Mouse (Mus musculus): ENCODE data around the gene Npff.

The Npff gene

DNA sequence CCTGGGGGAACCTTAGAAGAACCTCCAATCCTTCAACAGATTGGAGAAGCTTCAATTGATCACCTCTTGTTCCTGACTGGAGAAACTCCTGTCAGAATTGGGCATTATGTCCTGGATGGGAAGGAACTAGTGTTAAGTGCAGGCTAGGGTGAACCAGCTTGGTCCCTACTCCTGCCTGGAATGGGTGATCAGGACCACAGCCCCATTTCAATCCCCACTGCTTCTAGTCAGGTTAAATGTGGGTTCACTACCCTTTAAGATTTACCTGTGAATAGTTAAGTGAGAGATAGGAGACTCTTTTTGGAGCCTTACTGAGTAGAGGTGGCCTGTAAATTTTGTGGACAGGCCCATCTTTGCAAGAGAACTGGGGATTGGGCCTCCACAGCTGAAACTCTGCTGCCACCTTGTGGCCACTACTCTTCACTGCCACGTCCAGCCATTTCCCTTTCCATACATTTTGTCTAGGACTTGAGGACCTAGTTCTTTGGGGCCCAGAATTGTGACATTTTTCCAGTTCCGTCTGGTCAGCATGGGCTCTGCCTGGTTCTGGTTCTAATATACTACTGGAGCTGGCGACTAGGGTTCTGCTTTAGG lies at the start of gene Npff:
Gene Npff (minus strand): TSS at position 51 of the 594 bp plus-strand sequence.
- peak; percentile 78 for DNase-seq (ENCODE audit: low spot score)

DNA sequence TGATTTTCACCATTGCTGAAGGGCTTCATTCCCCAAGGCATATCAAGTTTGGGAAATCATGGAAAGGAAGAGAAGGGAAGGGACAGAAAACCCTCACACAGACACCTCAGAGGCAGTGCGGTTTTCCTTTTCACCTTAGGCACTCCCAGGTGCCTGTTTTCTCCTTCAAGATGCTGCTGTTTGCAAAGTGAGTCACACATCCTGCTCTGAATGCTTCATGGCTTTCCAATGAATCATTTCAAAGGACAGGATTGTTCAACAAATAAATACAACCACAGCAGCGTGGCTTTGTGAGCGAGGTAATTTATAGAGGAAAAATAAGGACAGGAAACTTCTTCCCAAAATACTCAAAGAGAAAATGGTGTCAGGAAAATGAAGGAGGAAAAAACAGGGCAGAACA lies 47.3 kb upstream of the Npff start:
- DNase-seq (ENCODE audit: low spot score) = no peak

DNA sequence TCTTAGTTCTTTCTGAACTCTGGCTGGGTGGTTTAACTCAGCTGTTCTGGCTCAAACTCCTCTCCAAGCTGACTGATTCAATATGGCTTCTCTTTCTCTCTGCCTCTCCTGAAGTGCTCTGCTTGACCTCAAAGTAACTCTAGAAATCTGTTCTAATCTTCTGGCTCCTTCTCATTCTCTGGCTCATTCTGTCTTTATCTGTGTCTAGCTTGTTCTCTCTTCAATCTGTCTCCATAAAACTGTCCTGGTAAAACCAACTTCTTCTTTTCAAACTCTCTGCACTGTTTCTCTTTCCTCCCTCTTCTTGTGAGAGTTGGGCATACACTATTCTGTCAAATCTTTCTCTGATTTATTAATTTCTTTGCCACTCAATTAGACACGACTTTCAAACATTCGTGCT lies 43.1 kb upstream of the Npff start:
- no peak for DNase-seq (ENCODE audit: low spot score)

DNA sequence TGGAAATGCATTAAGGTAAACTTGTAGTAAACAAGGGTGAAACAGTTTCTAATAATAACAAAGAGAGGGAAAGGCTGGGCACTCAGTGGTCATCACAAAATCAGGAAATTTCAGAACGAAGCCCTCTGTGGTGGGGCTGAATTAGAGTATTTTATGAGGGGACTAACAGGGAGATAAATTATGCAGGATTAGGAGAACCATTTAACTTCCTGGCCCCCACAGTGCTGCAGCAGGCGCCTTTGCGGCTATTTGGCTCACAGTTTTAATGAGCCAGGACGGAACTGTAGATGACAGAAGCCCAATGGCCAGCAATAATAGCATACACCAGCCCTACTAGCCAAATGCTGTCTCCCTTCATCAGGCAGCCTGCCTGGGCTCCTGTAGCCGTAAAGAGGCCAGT lies 38.9 kb upstream of the Npff start:
- no peak for DNase-seq (ENCODE audit: low spot score)

DNA sequence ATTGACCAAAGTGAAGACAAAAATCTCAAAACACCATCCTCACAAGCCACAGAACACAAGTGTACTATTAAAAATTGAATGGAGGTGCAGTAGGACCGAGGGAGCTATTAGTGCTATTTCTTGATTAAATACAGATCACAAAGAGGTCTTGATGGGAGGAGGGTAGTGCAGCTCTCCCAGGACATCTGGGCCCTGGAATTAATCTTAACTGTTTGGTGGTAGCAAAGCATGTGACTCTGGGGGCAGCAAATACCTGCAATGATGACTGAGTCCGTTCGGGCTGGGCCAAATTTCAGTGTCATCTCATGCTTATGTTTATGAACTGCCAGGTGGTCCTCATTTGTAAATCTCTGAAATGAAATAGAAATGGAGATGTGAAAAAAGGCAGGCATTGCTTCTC lies 38.3 kb upstream of the Npff start:
- DNase-seq (ENCODE audit: low spot score) = no peak

DNA sequence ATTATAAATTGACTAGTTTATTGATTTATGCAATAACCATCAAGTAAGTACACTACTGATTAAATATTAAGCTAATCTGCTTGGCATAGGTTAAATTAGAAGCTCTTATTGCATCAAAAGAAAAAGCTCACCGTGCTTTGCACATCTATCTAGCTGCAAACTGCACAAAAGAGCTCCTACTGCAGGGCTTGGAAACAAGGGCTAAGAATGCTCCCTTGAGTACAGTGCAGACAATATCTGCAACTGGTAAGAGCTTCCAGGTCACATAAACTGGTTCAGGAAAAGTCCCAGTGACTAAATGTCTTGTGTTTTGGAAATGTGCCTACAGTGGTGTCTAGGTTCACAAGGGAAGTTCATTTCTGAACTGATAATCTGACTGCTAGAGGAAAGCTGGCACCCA lies 37.7 kb upstream of the Npff start:
- no peak for DNase-seq (ENCODE audit: low spot score)

DNA sequence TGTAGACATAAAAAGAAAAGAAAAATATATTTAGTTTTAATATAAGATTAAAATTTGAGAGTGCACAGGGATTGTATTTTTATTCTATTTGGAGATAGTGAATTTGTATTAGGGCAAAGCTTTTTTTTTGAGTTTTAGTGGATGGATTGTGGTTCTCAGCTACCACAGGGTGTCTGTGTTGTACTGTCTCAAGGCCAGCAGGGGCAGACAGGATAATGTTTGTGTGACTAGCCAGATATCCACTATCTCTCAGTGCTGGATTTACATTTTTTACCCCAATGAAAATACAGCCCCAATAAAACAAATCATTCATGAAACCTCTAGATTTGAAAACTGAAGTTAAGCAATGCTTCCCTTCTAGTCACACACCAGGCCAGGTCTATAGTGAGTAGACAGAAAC lies 32.8 kb upstream of the Npff start:
- DNase-seq (ENCODE audit: low spot score) = no peak

DNA sequence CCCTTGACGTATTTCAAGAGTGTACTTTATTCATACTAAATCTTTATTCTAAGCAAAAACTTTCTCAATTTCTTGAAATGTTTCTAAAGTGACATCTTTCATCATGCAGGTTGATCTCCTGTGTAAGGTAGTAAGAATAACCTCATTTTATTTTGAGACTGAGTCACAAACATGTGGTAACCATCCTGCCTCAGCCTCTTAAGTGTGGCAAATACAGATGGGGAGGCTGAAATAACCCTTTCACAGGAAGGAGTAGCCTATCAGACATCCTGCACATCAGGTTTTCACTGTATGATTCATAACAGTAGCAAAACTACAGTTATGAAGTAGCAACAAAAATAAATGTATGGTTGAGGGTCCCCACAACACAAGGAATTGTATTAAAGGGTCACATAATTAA lies 30.8 kb upstream of the Npff start:
- no peak for DNase-seq (ENCODE audit: low spot score)

DNA sequence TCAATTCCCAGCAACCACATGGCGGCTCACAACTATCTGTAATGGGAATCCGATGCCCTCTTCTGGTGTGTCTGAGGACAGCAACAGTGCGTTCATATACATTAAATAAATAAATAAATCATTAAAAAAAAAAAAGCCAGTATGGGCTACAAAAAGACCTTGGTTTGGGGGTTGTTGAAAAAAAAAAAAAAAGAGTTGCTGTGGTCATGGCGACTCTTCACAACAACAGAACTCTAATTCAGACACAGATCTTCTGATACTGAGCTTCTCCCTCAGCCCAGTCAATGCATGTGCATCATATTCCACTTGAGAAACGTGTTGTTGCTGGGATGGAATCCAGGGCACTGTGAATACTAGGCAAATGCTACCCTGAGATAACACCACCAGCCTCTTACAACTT lies 27.9 kb upstream of the Npff start:
- DNase-seq (ENCODE audit: low spot score) = no peak

DNA sequence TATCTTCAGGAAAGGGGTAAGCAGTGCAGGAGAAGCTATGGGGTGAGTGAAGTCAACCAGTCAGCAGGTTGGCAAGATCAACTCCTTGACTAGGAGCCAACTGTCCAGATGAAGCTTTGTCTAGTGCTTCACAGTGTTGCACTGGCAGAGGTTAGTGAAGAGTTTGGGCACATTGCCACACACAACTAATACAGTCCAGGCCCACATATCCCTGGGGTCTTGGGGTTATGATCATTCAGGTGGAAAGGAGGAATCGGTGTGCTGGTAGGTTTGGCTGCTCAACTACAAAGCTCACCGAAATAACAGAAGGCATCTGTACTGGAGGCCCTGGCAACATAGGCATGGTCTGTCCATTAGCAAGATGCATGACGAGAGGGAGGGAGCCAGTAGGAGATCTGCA lies 22.7 kb upstream of the Npff start:
- no peak for DNase-seq (ENCODE audit: low spot score)

DNA sequence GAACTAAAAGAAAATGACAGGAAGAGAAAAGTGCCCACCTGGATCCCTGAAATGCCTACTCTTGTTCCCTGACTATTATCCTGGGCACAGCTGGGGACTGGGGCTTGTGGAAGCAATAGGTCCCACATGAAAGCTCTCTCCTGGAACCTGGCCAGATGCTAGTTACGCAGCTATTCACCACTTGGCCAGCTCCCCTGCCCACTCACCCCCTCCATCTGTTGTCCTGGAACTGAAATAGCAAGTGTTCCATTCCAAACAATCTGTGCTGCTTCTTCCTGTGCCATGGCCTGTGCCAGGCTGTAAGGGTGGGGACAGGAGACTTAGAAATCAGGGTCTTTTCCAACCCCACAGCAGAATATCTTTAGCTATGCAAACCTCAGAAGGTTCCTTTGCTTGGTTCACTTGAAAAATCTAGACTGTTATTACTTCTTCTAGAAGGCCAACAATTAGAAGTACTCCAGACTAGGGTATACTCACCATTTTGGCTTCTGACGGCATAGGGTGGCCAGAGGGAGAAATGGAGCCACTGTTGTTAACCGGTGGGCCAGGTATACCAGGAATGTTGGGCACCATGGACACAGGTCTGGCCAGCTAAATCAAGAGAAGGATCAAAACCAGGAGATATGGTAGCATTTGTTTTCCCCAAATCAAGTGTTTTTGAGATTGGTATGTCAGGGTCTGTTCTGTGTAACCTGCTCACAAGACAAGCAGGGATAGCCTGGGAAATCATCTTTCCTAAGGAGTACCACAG lies 22.1 kb upstream of the Npff start:
- DNase-seq (ENCODE audit: low spot score) = no peak

DNA sequence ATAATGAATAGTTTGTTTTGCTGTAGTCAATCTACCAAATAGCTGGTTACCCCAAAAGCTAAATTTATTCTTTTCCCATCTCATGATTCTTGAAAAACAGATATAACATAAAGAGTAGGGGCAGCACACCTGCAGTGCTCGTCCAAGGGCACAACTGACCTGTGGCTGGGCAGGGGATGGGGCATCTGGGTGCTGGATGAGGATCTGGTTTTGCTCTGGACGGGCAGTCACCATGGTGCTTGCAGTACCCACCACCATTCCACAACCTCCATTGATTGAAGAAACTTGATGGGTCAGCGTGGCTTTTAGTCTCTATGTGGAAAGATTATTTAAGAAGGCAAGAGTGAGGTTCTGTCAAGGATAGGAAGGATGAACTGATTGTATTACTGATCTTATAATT lies 21.5 kb upstream of the Npff start:
- no peak for DNase-seq (ENCODE audit: low spot score)

DNA sequence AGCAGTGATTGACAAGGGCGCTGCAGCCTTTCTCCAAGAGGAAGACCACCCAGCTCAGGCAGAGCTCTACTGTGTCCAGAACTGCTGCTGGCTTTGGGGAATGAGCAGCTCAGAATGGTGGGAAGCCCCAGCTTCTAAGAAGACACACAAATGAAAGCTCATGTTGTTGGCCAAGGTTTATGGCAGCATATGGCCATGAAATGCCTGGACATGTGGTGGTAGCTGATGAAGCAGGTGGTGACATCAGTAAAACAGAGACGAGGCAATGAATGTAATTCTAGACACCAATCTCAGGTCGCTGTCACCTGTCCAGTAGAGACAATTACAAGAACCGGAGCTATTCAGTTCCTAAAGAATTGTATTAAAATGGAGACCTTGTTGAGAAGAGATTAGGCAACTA lies 20.1 kb upstream of the Npff start:
- DNase-seq (ENCODE audit: low spot score) = no peak

DNA sequence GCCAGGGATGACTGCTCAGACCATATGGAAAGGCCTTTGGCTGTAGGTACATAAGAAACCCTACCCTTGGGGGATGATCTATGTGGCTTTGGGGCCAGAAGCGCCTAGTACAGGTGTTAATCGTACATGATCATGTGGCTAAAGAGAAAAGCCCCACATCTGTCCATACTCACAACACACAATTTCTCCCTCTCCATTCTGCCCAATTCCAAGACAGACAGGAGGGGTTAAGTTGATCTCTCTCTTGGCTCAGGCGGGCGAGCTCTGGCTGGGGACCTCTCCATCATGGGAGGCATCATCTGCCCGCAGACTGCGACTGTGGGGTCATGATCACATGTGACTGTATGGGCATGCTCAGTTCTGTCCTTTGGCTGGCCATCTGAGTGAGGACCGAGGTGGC lies 9.2 kb upstream of the Npff start:
- no peak for DNase-seq (ENCODE audit: low spot score)

DNA sequence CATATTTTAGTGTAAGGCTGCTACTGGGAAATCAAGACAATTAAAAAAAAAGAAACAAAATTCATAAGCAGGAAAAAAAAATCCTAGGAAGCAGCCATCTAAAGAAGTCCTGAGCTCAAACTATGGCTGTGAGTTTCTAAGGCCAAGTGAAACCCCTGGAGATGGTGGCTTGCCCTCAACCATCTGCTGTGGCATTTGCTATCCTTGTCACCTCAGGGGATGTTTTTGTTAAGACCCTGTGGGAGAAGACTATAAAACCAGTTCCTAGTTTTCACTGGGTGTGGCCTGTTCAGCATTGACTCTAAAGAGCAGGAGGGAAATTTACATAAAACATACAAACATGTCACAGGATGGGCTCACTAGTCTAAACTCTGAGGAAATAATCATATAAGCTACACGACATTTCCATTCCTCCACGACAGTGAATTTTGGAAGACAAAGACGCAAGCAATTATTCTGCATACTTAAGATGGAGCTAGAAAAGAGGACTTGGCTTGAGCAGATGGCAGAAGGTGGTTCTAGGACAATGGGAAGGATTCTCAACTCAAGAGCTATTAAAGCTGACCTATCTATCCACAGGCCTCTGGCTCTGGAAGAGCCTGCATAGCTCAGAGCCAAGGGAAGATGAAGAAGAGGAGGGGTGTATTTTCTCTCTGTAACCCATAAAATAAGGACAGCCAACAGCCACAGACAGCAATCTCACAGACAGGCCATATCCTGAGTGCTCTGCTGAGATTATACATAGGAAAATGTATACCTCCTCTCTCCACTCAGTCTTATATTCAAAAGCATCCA lies 7.6 kb upstream of the Npff start:
- DNase-seq (ENCODE audit: low spot score) = no peak

DNA sequence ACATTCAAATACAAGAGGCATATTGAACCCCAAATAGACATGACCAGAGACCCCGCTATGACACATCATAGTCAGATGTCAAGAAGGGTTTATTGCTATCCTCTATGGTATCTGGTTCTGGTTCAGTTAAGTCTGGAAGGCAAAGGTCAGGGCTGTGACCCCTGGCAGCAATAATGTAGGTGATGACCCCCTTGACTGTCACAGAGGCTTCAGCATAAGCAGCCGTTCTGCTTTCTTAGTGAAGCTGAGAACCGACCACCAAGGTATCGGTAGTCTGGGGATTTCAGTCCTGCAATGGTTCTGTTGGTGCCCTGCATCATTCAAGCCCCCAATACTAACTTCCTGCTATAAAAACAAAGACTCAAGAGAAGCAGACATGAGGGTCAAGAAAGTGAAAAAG lies 6.8 kb upstream of the Npff start:
- no peak for DNase-seq (ENCODE audit: low spot score)

DNA sequence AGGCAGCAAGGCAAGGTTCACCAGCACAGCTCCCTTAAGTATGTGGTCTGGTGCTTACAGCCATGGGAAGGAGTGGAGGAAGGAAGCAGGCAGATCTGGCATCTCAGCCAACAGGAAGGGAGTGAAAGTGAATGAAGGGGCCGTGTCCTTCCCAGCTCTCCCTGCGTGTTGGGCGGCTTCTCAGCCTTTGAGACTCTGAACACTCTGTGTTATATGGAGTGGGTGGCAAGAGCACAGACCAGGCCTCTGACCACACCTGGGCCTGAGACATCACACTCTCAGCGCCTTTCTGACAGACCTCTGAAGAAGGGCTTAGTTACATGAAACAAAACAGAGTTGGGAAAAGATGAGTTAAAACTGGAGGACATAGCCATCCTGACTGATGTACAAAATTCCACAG lies 5.8 kb upstream of the Npff start:
- DNase-seq (ENCODE audit: low spot score) = no peak

DNA sequence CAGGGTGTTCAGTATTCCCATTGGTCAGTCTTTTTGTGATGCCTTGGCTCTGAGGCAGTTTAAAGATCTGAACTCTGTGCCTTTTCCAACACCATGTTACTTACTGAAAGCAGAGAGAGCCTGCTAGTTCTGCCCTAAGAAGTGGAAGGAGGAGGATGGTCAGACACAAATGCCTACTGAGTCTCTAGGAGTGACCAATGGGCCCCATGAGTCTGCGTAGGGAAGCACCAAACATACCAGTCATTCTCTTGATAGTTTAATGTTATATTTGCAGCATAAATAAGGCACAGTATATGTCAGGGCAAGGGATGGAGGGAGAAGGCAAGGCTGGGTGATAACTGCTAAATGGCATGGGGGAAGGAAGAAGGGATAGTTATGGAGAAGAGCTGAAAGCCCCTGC lies 3.7 kb upstream of the Npff start:
- DNase-seq (ENCODE audit: low spot score) = no peak

DNA sequence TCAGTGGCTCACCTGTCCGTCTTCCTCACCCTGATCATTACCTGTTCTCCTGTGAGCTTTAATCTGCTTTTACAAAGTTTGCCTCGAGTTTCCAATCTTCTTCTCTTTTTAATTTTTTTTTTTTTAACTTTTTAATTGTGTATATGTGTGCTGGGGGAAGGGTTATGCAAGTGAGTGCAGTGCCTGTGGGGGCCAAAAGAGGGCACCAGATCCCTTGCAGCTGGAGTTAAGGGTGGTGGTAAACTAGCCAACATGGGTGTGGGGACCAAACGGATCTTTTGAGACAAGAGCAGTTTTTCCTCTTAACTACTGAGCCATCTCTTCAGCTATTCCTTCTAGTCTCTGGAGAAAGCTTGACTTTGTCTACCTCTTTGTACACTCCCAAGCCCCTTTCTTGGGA lies 3.2 kb upstream of the Npff start:
- DNase-seq (ENCODE audit: low spot score) = no peak

DNA sequence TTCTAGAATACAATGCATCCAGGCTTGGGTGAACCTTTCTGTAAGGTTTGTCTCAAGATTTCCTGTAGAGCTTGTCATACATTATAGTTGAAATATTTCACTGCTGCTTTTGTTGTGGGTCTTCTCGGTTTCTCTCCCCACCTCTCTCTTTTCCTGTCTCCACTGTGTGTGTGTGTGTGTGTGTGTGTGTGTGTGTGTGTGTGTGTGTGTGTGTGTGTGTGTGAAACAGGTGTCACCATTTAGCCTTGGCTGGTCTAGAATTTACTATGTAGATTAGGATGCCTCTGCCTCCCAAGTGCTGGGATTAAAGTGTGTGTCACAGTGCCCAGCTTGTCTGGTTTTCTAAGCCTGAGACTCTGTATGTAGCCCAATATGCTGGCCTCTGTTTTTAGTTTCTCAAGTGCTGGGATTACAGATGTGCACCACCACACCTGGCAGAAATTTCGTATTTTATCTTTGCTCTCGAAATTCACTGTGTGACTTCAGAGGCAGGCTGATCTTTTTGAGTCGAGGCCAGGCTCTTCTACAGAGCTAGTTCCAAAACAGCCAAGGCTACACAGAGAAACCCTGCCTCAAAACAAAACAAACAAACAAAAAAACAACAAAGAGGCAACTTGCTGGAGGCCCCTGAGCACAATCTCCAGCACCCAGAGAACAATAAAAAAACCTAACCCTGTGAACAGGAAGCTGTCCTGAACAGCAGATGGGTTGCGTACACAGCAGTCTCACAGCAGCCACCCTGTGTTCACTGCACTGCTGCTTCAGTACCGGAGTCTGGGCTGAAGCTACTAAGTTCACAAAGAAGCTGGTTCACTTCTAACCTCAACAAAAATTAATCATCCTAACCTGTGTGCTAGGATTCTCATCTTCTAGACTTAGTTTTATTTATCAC lies 1.6 kb upstream of the Npff start:
- no peak for DNase-seq (ENCODE audit: low spot score)

DNA sequence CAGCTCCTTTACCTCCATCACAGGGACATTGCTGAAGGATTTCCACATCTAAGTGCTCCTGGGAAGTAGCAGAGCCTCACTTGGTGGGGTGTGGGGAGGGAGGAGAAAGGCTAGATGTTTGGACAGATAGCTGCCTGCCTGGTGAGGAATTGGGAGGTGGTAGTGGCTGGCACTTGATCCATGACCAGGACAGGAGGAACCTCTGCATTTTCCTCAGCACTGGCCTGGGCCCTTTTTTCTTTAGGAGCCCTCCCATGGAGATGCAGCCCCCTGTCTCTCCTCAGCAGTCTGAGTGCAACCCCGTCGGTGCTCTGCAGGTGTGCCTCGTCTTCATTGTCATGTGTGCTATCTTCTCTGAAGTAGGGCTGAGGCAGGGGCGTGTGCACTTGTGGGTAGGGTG lies 3.3 kb downstream of the Npff start:
- DNase-seq (ENCODE audit: low spot score) = no peak

DNA sequence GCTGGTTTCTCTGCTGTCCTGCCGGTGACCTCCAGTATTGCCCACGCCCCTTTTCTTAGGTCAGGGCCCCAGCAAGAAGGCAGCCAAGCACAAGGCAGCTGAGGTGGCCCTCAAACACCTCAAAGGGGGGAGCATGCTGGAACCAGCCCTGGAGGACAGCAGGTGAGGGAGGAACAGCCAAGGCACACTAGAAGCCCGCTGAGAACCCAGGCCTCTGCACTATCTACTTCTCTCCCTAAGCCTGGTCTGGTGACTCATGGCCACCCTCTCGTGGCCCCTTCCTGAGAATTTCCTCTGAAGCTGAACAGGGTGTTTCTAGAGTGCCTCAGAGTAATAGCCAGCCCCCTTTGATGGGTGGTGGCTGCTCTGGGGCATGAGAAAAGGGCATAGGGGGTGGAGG lies 4.3 kb downstream of the Npff start:
- DNase-seq (ENCODE audit: low spot score) = peak; percentile 70

Data from c-Kit-positive CD71-positive TER-119-positive erythroid progenitor cells, embryonic 14.5 days (primary cell).